Mouse (Mus musculus): ENCODE measurements around the gene Zcchc9. TPM values are rescaled to one million over a fixed set of nuclear protein-coding genes. Genes with fewer than 3 reads are reported as not detected.
"Not testable (repeated sequence)": the region's sequence is repeated elsewhere in the genome, so short reads cannot be mapped to it uniquely, and the experiment has no call there.

Gene Zcchc9
- total RNA-seq, 2 experiments from 2014 or later, result 11.5 to 13.0 TPM

DNA sequence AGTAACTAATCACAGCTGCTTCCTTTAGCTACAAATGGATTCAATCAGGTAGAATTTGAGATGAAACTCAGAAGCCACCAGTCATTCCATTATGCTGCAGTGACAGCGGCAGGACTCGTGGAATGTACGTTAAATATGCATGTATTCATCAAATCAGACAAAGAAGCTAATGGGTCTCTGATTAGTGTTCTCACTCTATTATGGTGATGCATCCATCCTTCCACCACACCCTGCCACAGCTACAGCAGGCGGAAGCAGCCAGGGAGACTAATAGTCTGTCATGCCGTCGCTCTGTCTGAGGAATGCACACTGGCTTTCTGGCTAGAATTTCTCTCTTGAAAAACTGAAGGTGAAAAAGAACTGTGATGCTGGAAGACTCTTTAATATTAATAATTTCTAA is 11.5 kb downstream of the Zcchc9 start:
- intact Hi-C loops (cut with DNase I), result no loop called here
- Histone ChIP-seq H3K4me3 (no peak overlapping the region), H3K27ac (no peak overlapping the region)
- no peak for TF ChIP-seq CTCF (IDR thresholded peaks at IDR 0.05)
- DNase-seq, result no peak

GRCm38 (mm10) chr13:91795593-91795992 is 11.9 kb downstream of the Zcchc9 start:
- intact Hi-C loops (cut with DNase I), result no loop called here

DNA sequence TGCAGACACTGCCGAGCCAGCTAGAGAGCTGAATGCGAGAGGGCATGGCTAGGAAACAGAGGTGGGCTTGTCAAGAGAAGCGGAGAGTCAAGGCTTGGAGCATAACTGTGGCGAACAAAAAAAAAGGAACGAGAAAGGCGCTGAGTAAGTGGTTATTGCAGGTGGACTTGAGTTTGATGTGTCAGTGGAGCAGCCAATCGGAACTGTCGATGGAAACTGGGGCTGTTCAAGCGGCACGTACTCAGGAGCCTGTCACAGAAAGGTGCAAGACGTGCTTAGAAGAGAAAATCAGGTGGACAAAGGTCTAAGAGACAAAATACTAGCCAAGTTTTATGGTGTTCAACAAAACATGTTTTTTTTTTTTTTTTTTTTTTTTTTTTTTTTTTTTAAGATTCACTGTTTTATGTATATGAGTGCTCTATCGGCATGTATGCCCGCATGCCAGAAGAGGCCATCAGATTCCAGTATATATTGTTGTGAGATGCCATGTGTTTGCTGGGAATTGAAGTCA is 12.5 kb downstream of the Zcchc9 start:
- intact Hi-C loops (cut with DNase I), result no loop called here
- no peak for TF ChIP-seq CTCF (IDR thresholded peaks at IDR 0.05)
- no peak for DNase-seq
- no peak overlapping the region for H3K4me3 ChIP-seq
- no peak overlapping the region for H3K27ac ChIP-seq

More at GRCm38 (mm10) chr13:91795593-91795992, 11.9 kb downstream of the Zcchc9 start:
- no peak overlapping the region for H3K4me3 ChIP-seq
- no peak for DNase-seq
- H3K27ac ChIP-seq, result no peak overlapping the region
- TF ChIP-seq CTCF (IDR thresholded peaks at IDR 0.05), result no peak

DNA sequence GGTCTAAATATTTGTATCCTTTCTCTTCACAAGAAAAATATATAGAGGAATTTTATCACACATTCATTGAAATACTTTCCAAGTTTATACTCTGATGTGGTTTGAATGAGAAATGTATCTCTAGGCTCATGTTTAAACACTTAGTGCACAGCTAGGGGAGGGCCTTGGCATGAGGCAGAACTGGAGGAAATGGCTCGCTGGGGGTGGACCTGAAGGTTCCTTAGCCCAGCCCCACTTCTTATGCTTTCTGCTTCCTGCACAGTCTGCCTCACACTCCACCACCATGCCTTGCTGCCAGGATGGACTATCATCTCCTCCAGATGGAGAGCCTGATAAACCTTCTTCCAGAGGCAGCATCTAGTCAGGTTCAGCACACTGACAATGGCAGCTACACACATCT is 15.5 kb downstream of the Zcchc9 start:
- DNase-seq, result no peak
- H3K27ac ChIP-seq, result no peak overlapping the region
- no peak overlapping the region for H3K4me3 ChIP-seq
- TF ChIP-seq CTCF (IDR thresholded peaks at IDR 0.05), result no peak
- intact Hi-C loops (cut with DNase I), result no loop called here

DNA sequence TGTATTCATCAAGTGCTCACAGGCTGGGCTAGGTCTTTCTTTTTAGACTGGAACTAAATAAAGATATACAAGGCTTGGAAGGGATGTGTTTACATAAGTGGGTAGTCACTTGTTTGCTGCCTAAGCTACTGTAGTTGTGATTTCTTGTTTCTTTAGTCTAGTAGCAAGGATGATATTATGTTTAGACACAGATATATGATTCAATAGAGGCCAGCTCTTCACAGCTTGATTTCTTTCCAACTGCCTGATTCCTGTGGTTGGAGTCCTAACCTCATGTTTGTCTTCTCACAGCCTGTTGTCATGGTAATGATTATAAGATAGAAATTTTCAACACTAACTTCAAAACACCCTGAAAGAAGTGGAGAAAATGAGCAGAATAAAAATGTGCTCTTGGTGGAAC is 27.6 kb downstream of the Zcchc9 start:
- Histone ChIP-seq H3K4me3 (no peak overlapping the region), H3K27ac (no peak overlapping the region)
- no peak for DNase-seq
- intact Hi-C loops (cut with DNase I), result no loop called here
- TF ChIP-seq CTCF (IDR thresholded peaks at IDR 0.05), result no peak

DNA sequence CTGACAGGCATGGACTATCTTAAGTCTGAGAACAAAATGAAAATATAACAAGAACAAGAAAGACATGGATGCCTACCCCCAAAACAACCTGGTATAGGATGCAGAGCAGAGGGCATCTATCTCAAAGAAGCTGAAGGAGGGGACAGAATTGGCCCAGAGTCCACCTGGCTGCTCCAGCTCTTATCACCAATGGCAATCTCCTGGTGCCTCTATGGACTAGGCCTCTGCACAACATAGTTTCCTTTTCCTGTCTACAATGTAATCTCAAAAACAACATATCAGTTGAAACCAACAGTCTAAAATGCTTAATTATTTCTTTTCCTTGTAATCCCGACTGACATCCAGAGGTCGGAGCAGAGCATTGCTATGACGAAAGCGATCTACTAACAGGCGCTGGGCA is 29.4 kb downstream of the Zcchc9 start:
- no peak for TF ChIP-seq CTCF (IDR thresholded peaks at IDR 0.05)
- intact Hi-C loops (cut with DNase I), result no loop called here
- Histone ChIP-seq H3K27ac (no peak overlapping the region), H3K4me3 (no peak overlapping the region)
- no peak for DNase-seq

DNA sequence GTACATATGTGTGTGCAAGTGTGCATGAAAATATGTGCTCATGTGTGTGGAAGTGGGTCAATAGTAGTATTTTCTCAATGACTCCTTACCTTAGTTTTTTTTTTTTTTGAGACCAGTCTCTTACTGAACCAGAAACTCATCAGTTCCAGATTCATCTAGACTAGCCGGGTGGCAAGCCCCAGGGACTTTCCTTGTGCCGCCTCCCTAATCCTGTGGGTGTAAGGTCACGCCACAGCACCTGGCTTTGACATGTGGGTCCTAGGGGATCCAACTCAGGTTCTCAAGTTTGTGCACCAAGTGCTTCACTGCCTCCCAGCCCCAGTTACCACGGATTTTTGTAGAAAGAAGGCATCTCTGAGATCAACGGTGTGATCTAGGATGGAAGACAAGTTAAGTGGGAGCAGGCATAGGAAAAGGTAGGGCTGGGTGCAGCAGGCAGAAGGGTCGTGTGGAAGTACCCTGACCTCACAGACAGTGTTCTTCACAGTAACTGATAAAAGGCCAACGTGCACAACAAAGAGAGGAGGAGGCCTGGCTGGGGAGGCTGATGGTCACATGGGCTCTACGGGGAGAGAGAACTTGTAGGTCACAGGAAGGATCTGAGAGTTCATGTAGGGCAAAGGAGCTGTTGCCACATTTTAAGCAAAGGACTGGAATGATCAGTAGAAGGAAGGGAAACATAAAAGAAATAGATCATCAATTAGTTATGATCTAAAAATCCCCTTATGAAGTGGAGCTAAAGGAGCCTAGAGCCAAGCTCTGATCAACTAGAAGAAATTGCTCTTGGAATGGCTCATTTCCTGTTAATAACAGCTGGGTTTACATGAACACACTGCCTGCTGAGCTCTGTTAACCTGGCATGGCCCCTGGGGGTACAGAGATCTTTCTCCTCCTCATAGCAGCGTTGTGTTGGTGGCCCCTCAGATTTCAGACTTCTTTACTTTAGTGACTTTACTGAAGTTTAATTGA is 38.5 kb downstream of the Zcchc9 start:
- Histone ChIP-seq H3K4me3 (no peak overlapping the region), H3K27ac (no peak overlapping the region)
- DNase-seq, result no peak
- TF ChIP-seq CTCF (IDR thresholded peaks at IDR 0.05), result no peak
- intact Hi-C loops (cut with DNase I), result no loop called here

DNA sequence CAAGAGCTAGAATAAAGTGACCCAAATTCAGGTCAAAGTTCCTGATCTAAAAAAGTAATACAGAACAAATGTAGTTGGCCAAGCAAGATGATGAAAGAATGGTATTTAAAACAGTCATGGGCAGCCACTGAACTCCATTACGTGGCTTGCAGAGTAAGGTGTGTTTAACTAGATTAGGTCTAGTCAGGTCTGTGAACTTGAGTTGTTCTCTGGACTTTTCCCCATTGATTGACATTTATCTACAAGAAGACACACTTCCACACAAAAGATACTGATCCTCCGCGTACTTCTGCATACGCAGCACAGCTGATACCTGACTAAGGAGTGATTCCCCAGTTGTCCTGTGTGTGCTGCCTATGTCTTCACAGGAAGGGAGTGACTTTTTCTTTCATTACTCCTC is 41.9 kb downstream of the Zcchc9 start:
- no peak overlapping the region for H3K27ac ChIP-seq
- H3K4me3 ChIP-seq, result no peak overlapping the region
- intact Hi-C loops (cut with DNase I), result no loop called here
- DNase-seq, result no peak
- TF ChIP-seq CTCF (IDR thresholded peaks at IDR 0.05), result no peak

DNA sequence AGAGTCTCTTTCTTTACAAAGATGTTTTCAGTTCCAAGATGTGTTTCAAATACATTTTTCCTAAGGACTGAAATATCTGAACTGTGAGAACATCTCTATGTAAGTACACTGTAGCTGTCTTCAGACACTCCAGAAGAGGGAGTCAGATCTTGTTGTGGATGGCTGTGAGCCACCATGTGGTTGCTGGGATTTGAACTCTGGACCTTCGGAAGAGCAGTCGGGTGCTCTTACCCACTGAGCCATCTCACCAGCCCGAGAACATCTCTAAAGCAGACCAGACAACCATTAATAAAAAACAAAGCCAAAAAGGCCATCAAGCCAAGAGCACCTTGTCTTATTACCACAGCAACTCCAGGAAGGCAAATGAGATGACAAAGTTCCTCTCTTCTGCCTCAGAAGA is 43.9 kb downstream of the Zcchc9 start:
- DNase-seq; intact Hi-C loops (cut with DNase I); H3K4me3 ChIP-seq; H3K27ac ChIP-seq: not testable (repeated sequence)

GRCm38 (mm10) chr13:91761654-91762445 is 45.7 kb downstream of the Zcchc9 start:
- intact Hi-C loops (cut with DNase I), result no loop called here
- Histone ChIP-seq H3K27ac (no peak overlapping the region), H3K4me3 (no peak overlapping the region)
- DNase-seq, result no peak
- TF ChIP-seq CTCF (IDR thresholded peaks at IDR 0.05), result no peak

DNA sequence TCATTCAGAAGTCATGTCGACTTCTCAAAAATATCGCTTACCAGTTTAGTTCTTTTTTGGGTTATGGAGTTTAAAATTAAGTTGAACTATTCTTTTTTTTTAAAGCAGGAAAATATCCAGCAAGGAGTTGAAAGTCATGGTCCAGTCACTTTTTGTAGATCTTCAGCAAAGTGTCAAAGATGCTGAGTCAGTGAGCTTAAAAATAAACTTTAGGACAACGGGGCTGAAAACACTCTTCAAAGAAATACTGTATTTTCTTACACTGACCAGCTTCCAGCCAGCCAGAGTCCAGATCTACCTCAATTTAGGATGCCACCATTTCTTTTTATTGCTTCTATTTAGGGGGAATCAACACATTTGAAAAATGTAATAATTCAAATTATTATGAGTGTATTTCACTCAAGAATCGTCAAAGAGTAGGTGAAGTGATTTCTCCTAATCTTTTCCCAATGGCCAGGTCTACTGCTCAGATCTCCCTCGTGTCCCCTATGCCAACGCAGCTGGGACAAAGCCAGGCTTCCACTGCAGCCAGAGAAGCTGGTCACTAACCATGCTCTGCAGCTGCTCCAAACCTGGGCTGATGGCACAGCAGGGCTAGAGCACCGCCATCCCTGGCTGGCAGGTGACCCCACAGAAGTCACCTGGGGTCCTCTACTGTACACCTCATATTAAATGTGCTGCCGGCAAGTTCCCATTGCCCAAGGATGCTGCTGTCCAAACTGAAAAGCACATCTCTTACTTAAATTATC is 47.0 kb downstream of the Zcchc9 start:
- Histone ChIP-seq H3K27ac (no peak overlapping the region), H3K4me3 (no peak overlapping the region)
- no peak for TF ChIP-seq CTCF (IDR thresholded peaks at IDR 0.05)
- intact Hi-C loops (cut with DNase I), result no loop called here
- DNase-seq, result no peak

DNA sequence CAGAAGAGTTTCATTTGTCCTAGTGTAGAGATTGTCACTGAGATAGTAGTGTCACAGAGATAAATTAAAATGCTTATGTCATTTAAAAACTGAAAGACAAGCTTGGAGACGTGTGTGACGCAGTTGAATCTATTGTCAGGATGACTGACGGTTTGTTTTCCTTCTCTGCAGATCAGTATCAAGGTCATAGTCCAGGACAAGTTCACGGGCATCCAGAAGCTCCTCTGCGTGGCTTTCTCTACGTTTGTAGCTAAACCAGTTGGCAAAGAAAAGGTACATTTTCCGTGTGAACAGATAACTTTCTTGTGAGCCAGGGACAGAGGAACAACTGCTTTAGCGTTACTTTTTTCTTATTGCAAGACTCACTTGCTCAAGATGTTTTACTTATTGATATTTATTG is 47.7 kb downstream of the Zcchc9 start:
- intact Hi-C loops (cut with DNase I), result no loop called here
- no peak overlapping the region for H3K27ac ChIP-seq
- no peak for DNase-seq
- no peak overlapping the region for H3K4me3 ChIP-seq
- no peak for TF ChIP-seq CTCF (IDR thresholded peaks at IDR 0.05)

Data from gastrocnemius, adult 2 months (tissue).